Mouse (Mus musculus) thymus, postnatal 14 days (tissue): ENCODE data around the gene Lrrc51.

Experiments
- DNase-seq: peaks from one replicate; pipeline ENCODE4 v3.0.0; 2021

Gene Lrrc51

GRCm38 (mm10) chr7:101880855-101881254 lies 52.8 kb downstream of the Lrrc51 start:
- DNase-seq = no peak

GRCm38 (mm10) chr7:101875978-101876377 lies 57.7 kb downstream of the Lrrc51 start:
- DNase-seq = no peak

GRCm38 (mm10) chr7:101871296-101871695 lies 62.4 kb downstream of the Lrrc51 start:
- DNase-seq = no peak

- no peak for DNase-seq
These were observed 63.1 kb downstream of the Lrrc51 start, which contains the start of gene Folr1 for GRCm38 (mm10) chr7:101870629-101871028. Gene Folr1, minus strand, starts transcription at chr7:101870788.

GRCm38 (mm10) chr7:101869163-101869500 lies 64.6 kb downstream of the Lrrc51 start:
- no peak for DNase-seq

- no peak for DNase-seq
These were observed 65.2 kb downstream of the Lrrc51 start for GRCm38 (mm10) chr7:101868241-101869162.

- no peak for DNase-seq
These were observed 66.2 kb downstream of the Lrrc51 start for GRCm38 (mm10) chr7:101867482-101867881.

GRCm38 (mm10) chr7:101866491-101867265 lies 67.0 kb downstream of the Lrrc51 start:
- DNase-seq = no peak

GRCm38 (mm10) chr7:101863415-101863814 lies 70.3 kb downstream of the Lrrc51 start, which contains the start of gene Anapc15:
Gene Anapc15, plus strand, starts transcription at chr7:101863715.
- DNase-seq = no peak
